Mouse (Mus musculus) gastrocnemius, adult 2 months (tissue): ENCODE measurements around the gene Olfr12. TPM values are rescaled to one million over a fixed set of nuclear protein-coding genes. Genes with fewer than 3 reads are reported as not detected.

Experiments used
- DNase-seq: peaks from one replicate; pipeline ENCODE4 v3.0.0; 2022
- H3K27ac ChIP-seq: fragments of 200-600 bp; 2 replicates; pipeline ENCODE4 v1.8.1; 2022; ENCODE audit warnings: mild to moderate bottlenecking
- H3K4me3 ChIP-seq: fragments of 200-600 bp; 2 replicates; pipeline ENCODE4 v1.8.1; 2022; ENCODE audit warnings: mild to moderate bottlenecking, moderate library complexity
- CTCF ChIP-seq: fragments of 200-600 bp; IDR thresholded peaks from 2 replicates; pipeline ENCODE4 v1.8.1; 2022; ENCODE audit warnings: antibody characterized with exemption, mild to moderate bottlenecking, moderate library complexity
- intact Hi-C: fragments of 180-260 bp; cut with DNase I; formaldehyde crosslinking; loops from one replicate; pipeline ENCODE4 v1.15.1; 2025
- total RNA-seq, 2 experiments: library from RNA; stranded (reverse); gene quantifications; 2 replicates each; pipeline ENCODE4 v1.2.3; 2021

Gene Olfr12
- total RNA-seq, 2 experiments from 2014 or later, result not detected

DNA sequence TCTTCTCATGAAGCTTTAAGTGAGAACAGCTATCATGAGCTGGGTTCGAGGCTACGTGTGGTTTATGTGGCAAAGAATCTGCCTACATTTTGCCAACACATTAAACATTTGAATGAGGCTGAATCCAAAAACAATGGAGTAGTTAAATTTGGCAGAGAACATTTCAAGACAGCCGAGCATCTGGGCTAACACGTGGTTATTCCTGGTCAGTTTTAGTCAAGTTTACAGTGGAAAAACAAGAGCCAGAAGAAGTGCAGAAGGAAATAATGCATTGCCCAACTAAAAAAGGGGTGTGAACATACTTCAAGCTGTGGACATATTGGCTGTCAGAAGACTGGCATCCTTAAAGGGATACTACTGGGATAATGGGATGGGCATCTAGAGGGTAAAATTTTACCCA lies 53.7 kb downstream of the Olfr12 start:
- H3K27ac ChIP-seq, result no peak overlapping the region
- H3K4me3 ChIP-seq, result no peak overlapping the region
- TF ChIP-seq CTCF, result no peak
- no peak for DNase-seq
- intact Hi-C loops, result no loop called here

Other genes starting within 250 kb of the Olfr12 start
- gene Ndufa10, start 143.9 kb upstream of the Olfr12 start, total RNA-seq, result 100 to 1,000 TPM; 416 to 545 TPM
- not detected for gene Olfr1416, start 132.7 kb upstream of the Olfr12 start, total RNA-seq
- gene Olfr1415, start 121.7 kb upstream of the Olfr12 start, total RNA-seq, result not detected
- not detected for gene Olfr1414, start 99.1 kb upstream of the Olfr12 start, total RNA-seq
- not detected for gene Olfr1413, start 46.5 kb upstream of the Olfr12 start, total RNA-seq
- not detected for gene Olfr1412, start 32.0 kb upstream of the Olfr12 start, total RNA-seq
- gene Olfr1411, start 23.4 kb upstream of the Olfr12 start, total RNA-seq, result not detected
- gene Olfr1410, start 12.0 kb upstream of the Olfr12 start, total RNA-seq, result not detected
- 100 to 1,000 TPM; 171 to 192 TPM for gene Cops9, start 24.2 kb downstream of the Olfr12 start, total RNA-seq
- gene Otos, start 31.1 kb downstream of the Olfr12 start, total RNA-seq, result not detected
- 100 to 1,000 TPM; 214 to 256 TPM for gene Gpc1, start 213.9 kb downstream of the Olfr12 start, total RNA-seq